Mouse (Mus musculus): Measurements from ENCODE around the gene Gm10053. TPM values are rescaled to one million over a fixed set of nuclear protein-coding genes. Genes with fewer than 3 reads are reported as not detected.
"Not testable (repeated sequence)": the region's sequence is repeated elsewhere in the genome, so short reads cannot be mapped to it uniquely, and the experiment has no call there.

The Gm10053 gene
- polyA plus RNA-seq (2021), result 315 TPM

DNA sequence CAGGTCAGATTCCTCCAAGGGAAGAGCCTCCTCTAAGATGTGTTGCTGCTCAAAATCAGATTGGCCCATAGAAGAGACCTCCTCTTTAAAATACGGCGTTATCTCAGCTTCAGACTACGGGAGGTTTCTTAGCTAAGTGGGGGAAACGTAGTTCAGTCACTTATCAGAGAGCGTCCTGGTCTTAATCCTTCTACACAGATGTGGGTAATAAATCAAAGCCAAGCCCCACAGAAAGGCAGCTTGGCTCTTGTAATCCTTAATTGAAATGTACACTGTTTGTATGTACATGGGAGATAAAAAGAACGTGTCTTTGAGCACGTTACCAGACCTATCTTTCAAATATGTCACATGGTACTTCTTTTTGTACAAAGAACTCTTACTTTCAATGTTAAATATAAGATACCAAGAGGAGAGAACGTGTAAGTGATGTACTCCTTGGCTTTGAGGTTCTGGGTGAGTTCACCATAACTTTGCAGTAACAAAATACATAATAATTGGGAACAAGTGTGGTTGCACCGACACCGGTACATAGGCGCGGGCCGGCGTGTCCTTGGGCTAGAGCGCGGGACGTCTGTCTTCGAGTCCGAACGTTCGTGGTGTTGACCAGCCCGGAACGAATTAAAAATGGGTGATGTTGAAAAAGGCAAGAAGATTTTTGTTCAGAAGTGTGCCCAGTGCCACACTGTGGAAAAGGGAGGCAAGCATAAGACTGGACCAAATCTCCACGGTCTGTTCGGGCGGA, at the start of gene Gm10053:
Gm10053 (plus strand) TSS at position 558 of the 742 bp plus-strand sequence.
- in situ Hi-C loops (cut with MboI; ENCODE audit: low pct_unique_long_range_greater_than_20kb), result not testable (repeated sequence)
- POLR2A ChIA-PET, result interaction anchor here (0.8 kb wide), 1 partner anchor 265 kb away, joined by 9 read pairs; no protein-coding TSS in a partner anchor

GRCm38 (mm10) chr19:24842080-24842479, 33.4 kb upstream of the Gm10053 start:
- DNase-seq (ENCODE audit: low read depth, low spot score) (peak; percentile 48), ATAC-seq (peak; percentile 45)
- H3K27me3 ChIP-seq, result no peaks in the 10 kb centered on the region
- ChIA-PET POLR2A (interaction anchor here (0.6 kb wide), 1 partner anchor 26 kb away, joined by 3 read pairs; no protein-coding TSS in a partner anchor), CTCF (interaction anchor here (0.8 to 1.6 kb wide), 2 partner anchors 17 to 137 kb away, joined by 3 to 5 read pairs; no protein-coding TSS in a partner anchor)
- in situ Hi-C loops (cut with MboI; ENCODE audit: low pct_unique_long_range_greater_than_20kb), result no loop called here
- TF ChIP-seq CTCF (IDR thresholded peaks at IDR 0.05), result no peak

More for the DNA sequence above, at the start of gene Gm10053:
- ATAC-seq; CTCF ChIA-PET; DNase-seq (ENCODE audit: low read depth, low spot score): not testable (repeated sequence)
- peaks cover 10% of the 10 kb centered on the region for H3K27me3 ChIP-seq

DNA sequence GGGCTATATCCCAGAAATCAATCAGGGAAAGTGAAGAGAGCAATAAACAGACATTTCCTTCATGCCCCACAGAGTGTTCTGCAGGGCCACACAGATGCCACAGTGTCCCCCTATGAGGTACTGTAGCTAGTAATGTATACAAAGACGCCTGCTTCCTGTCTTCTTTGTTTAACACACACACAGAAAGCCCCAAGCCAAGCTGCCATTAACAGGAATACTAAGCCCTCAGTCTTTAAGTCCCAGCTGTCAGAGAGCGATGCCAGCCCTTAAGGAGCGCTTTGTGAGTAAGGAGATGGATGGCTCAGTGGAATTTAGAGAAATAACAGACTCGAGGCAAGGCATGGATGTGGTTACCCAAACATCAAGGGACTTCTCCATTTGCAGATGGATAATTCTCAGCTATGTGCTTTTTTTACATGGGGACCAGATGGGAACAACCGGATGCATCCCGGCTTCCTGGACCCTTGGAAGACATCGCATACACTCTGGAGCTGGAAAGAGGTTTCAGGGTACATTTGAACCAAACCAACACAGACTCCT, 30.4 kb upstream of the Gm10053 start:
- in situ Hi-C loops (cut with MboI; ENCODE audit: low pct_unique_long_range_greater_than_20kb), result no loop called here
- POLR2A ChIA-PET, result no interaction called here
- ATAC-seq (peak; percentile 92), DNase-seq (ENCODE audit: low read depth, low spot score) (peak; percentile 64)
- no peaks in the 10 kb centered on the region for H3K27me3 ChIP-seq
- TF ChIP-seq CTCF (IDR thresholded peaks at IDR 0.05), result no peak
- CTCF ChIA-PET, result interaction anchor here (0.7 to 1.7 kb wide), 6 partner anchors 9 to 149 kb away, joined by 3 to 5 read pairs (median 3); partner anchors contain the start of gene Pgm5

DNA sequence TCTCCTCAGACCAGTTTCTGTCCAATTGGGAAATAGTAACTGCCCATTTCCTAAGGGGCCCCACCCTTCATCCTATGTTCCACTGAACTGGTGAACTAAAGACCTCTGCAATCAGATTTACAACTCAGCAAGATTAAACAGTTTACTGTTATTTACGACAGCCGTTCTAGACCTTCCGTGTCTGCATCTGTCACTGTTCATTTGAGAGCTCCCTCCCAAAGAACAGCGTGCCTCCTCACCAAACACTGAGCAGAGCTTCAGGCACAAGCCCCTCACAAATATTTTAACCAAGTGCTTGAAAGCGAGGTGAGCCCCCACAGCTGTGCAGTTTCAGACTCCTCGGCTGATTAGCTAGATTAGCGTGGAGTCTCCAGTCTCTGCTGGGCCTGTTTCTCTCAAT, 27.1 kb upstream of the Gm10053 start:
- no peak for TF ChIP-seq CTCF (IDR thresholded peaks at IDR 0.05)
- no peaks in the 10 kb centered on the region for H3K27me3 ChIP-seq
- CTCF ChIA-PET, result interaction anchor here (1.6 to 1.8 kb wide), 2 partner anchors 142 to 145 kb away, joined by 5 read pairs; no protein-coding TSS in a partner anchor
- POLR2A ChIA-PET, result no interaction called here
- ATAC-seq, result no peak
- in situ Hi-C loops (cut with MboI; ENCODE audit: low pct_unique_long_range_greater_than_20kb), result no loop called here
- DNase-seq (ENCODE audit: low read depth, low spot score), result no peak

GRCm38 (mm10) chr19:24848844-24849243, 26.6 kb upstream of the Gm10053 start:
- ChIA-PET POLR2A (no interaction called here), CTCF (interaction anchor here (1.5 to 1.8 kb wide), 3 partner anchors 21 to 146 kb away, joined by 4 to 5 read pairs (median 5); no protein-coding TSS in a partner anchor)
- TF ChIP-seq CTCF (IDR thresholded peaks at IDR 0.05), result no peak
- H3K27me3 ChIP-seq, result no peaks in the 10 kb centered on the region
- ATAC-seq (no peak), DNase-seq (ENCODE audit: low read depth, low spot score) (no peak)
- in situ Hi-C loops (cut with MboI; ENCODE audit: low pct_unique_long_range_greater_than_20kb), result no loop called here

- no peak for ATAC-seq
- POLR2A ChIA-PET, result no interaction called here
- no peaks in the 10 kb centered on the region for H3K27me3 ChIP-seq
- no peak for TF ChIP-seq CTCF (IDR thresholded peaks at IDR 0.05)
- in situ Hi-C loops (cut with MboI; ENCODE audit: low pct_unique_long_range_greater_than_20kb), result no loop called here
- CTCF ChIA-PET, result interaction anchor here (1.4 to 2.4 kb wide), 3 partner anchors 10 to 152 kb away, joined by 3 to 6 read pairs (median 5); partner anchors contain the start of gene Pgm5
- DNase-seq (ENCODE audit: low read depth, low spot score), result no peak
Measured at GRCm38 (mm10) chr19:24851456-24852315, 23.8 kb upstream of the Gm10053 start.

DNA sequence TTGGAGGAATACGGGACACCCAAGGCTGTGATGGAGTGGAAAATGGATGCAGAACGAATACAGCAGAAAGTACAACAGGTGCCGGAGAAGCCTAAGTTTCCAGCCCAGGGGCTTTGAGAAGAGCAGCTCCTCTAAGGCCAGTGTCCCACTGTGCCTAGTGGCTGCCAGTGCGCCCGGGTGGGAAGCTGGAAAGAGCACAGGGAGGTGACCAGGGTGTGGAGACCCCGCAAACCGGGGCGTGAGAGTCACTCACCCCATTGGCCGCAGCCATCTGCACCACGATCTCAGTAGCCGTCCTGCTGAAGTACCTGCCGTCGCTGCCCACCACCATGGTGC, 14.2 kb upstream of the Gm10053 start:
- CTCF ChIA-PET, result interaction anchor here (0.6 to 2.2 kb wide), 3 partner anchors 11 to 136 kb away, joined by 3 to 6 read pairs (median 5); no protein-coding TSS in a partner anchor
- DNase-seq (ENCODE audit: low read depth, low spot score) (no peak), ATAC-seq (no peak)
- no peaks in the 10 kb centered on the region for H3K27me3 ChIP-seq
- TF ChIP-seq CTCF (IDR thresholded peaks at IDR 0.05), result no peak
- POLR2A ChIA-PET, result no interaction called here
- in situ Hi-C loops (cut with MboI; ENCODE audit: low pct_unique_long_range_greater_than_20kb), result no loop called here

DNA sequence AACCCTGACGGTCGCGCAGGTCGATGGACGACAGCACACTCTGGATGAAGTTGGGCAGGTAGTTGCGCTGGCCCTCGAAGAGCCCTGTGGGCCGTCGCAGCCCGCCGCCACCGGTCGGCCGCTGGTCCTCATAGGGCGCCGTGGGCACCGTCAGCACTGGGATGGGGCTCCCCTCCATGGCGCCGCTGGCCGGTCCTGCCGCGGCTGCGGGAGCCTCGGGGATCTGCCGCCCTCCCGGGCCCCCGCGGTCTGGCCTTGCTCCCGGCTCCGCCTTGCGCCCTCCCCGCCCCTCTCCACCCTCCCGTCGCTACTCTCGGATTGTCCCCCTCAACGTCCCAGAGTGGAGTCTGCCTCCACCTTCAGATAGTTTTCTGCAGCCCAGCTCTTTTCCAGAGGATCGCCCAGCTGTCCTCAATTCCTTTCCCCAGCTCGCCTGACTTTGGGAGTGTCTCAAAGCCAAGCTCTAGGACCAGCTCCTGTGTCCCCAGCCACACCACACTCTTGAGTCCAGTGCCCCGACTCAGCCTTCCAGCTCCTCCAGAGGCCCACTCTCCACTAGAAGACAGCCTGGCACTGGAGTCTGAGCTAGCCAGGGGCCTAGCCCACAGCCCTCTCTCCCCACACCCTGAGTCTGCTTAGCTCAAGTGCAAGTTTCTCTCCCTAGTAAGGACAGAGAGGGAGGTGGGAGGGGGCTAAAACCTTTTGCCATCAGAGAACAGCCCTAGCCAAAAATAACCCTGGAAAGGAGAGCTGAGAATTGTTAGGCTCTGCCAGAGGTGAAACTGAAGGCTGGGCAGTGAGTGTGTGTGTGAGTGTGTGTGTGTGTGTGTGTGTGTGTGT, 13.7 kb upstream of the Gm10053 start, which contains the start of gene Pgm5:
Pgm5 (minus strand) TSS at position 244 of the 840 bp plus-strand sequence.
- ChIA-PET CTCF (interaction anchor here (1.1 to 2.2 kb wide), 3 partner anchors 9 to 17 kb away, joined by 3 to 6 read pairs (median 5); no protein-coding TSS in a partner anchor), POLR2A (no interaction called here)
- no peak for ATAC-seq
- in situ Hi-C loops (cut with MboI; ENCODE audit: low pct_unique_long_range_greater_than_20kb), result no loop called here
- no peak for DNase-seq (ENCODE audit: low read depth, low spot score)
- no peaks in the 10 kb centered on the region for H3K27me3 ChIP-seq
- no peak for TF ChIP-seq CTCF (IDR thresholded peaks at IDR 0.05)

GRCm38 (mm10) chr19:24865436-24865835, 10.1 kb upstream of the Gm10053 start:
- CTCF ChIA-PET, result no interaction called here
- in situ Hi-C loops (cut with MboI; ENCODE audit: low pct_unique_long_range_greater_than_20kb), result no loop called here
- TF ChIP-seq CTCF (IDR thresholded peaks at IDR 0.05), result no peak

More at GRCm38 (mm10) chr19:24865436-24865835, 10.1 kb upstream of the Gm10053 start:
- no peak for DNase-seq (ENCODE audit: low read depth, low spot score)
- ATAC-seq, result no peak
- no peaks in the 10 kb centered on the region for H3K27me3 ChIP-seq
- POLR2A ChIA-PET, result no interaction called here
